Mouse (Mus musculus) stomach, embryonic 16.5 days (tissue): ENCODE measurements around the gene Pou6f2. TPM values are rescaled to one million over a fixed set of nuclear protein-coding genes. Genes with fewer than 3 reads are reported as not detected.

ENCODE experiments used
- ATAC-seq: fragments of 200-750 bp; cut with Nextera tagmentation; 2 replicates; pipeline ENCODE4 v1.8.0; 2017; ENCODE audit warnings: moderate number of reproducible peaks, moderate TSS enrichment; ENCODE audit not compliant: insufficient read depth, low FRiP score
- H3K27ac ChIP-seq: fragments of 300-500 bp; sonication (generic); 2 replicates; pipeline ENCODE4 v1.5.1; 2014; ENCODE audit warnings: low read length
- H3K27me3 ChIP-seq: fragments of 300-500 bp; sonication (generic); 2 replicates; pipeline ENCODE4 v1.6.1; 2014; ENCODE audit warnings: low read length, control low read depth, mixed read lengths; ENCODE audit not compliant: control insufficient read depth, insufficient read depth
- H3K36me3 ChIP-seq: fragments of 300-500 bp; sonication (generic); 2 replicates; pipeline ENCODE4 v1.6.1; 2014; ENCODE audit warnings: low read length; ENCODE audit not compliant: control insufficient read depth, insufficient read depth
- H3K4me1 ChIP-seq: fragments of 300-500 bp; sonication (generic); 2 replicates; pipeline ENCODE4 v1.6.1; 2014; ENCODE audit warnings: low read length, control low read depth, mixed read lengths; ENCODE audit not compliant: control insufficient read depth, insufficient read depth
- H3K4me2 ChIP-seq: fragments of 300-500 bp; sonication (generic); 2 replicates; pipeline ENCODE4 v1.6.1; 2014; ENCODE audit warnings: low read depth, low read length, mixed read lengths
- H3K4me3 ChIP-seq: fragments of 300-500 bp; sonication (generic); replicated peaks from 2 replicates; pipeline ENCODE4 v1.5.1; 2014; ENCODE audit warnings: mild to moderate bottlenecking, low read length
- H3K9ac ChIP-seq: fragments of 300-500 bp; sonication (generic); 2 replicates; pipeline ENCODE4 v1.6.1; 2014; ENCODE audit warnings: low read length
- H3K9me3 ChIP-seq: fragments of 300-500 bp; sonication (generic); replicated peaks from 2 replicates; pipeline ENCODE4 v1.6.1; 2016; ENCODE audit warnings: low read length, control low read depth; ENCODE audit not compliant: control insufficient read depth
- WGBS: fragments of 180-500 bp; shearing (Covaris S2); extraction: QIAGEN DNeasy Blood & Tissue Kit; methylation state at CpG from one replicate; pipeline ENCODE4 v1.1.7; 2014; 5-methylcytosine and 5-hydroxymethylcytosine counted together
- polyA plus RNA-seq: library from polyadenylated mRNA; unstranded; fragments of >200 nt; fragmentation: Nextera tagmentation; extraction: Ambion mirVana; gene quantifications from 2 replicates; pipeline ENCODE4 v1.2.1, GENCODE M21; 2015

The Pou6f2 gene
- polyA plus RNA-seq, 1 experiment from 2014 or later = 0.25 TPM

- Histone ChIP-seq H3K4me2 (no peak overlapping the region), H3K4me1 (no peaks in the 10 kb centered on the region), H3K27ac (no peak overlapping the region), H3K4me3 (no peak overlapping the region), H3K9ac (no peak overlapping the region), H3K27me3 (no peaks in the 10 kb centered on the region), H3K36me3 (no peaks in the 10 kb centered on the region), H3K9me3 (no peaks in the 10 kb centered on the region)
- 76% methylated on average over 5 of the region's 5 CpGs for WGBS
- ATAC-seq = no peak
These were observed 115.0 kb downstream of the Pou6f2 start for GRCm38 (mm10) chr13:18282361-18282982.

GRCm38 (mm10) chr13:18281084-18281483, 116.4 kb downstream of the Pou6f2 start:
- H3K27ac ChIP-seq = no peak overlapping the region
- 50% methylated on average over 3 of the region's 3 CpGs for WGBS
- H3K36me3 ChIP-seq = no peaks in the 10 kb centered on the region
- no peak overlapping the region for H3K4me3 ChIP-seq
- no peak overlapping the region for H3K9ac ChIP-seq
- no peak for ATAC-seq
- no peaks in the 10 kb centered on the region for H3K9me3 ChIP-seq
- H3K4me2 ChIP-seq = no peak overlapping the region
- no peaks in the 10 kb centered on the region for H3K27me3 ChIP-seq
- no peaks in the 10 kb centered on the region for H3K4me1 ChIP-seq

- H3K27ac ChIP-seq = no peak overlapping the region
- H3K9me3 ChIP-seq = no peaks in the 10 kb centered on the region
- 96% methylated on average over 3 of the region's 3 CpGs for WGBS
- H3K9ac ChIP-seq = no peak overlapping the region
- H3K4me1 ChIP-seq = no peaks in the 10 kb centered on the region
- no peak for ATAC-seq
- H3K4me3 ChIP-seq = no peak overlapping the region
- no peaks in the 10 kb centered on the region for H3K36me3 ChIP-seq
- H3K4me2 ChIP-seq = no peak overlapping the region
- H3K27me3 ChIP-seq = no peaks in the 10 kb centered on the region
These were observed 144.4 kb downstream of the Pou6f2 start for GRCm38 (mm10) chr13:18253131-18253530.

GRCm38 (mm10) chr13:18218566-18219234, 178.8 kb downstream of the Pou6f2 start:
- Histone ChIP-seq H3K4me2 (peak overlapping the region; percentile 34; the same call in 1 of the 2 replicates), H3K36me3 (no peaks in the 10 kb centered on the region), H3K9ac (no peak overlapping the region), H3K4me1 (no peaks in the 10 kb centered on the region), H3K27me3 (no peaks in the 10 kb centered on the region), H3K9me3 (no peaks in the 10 kb centered on the region), H3K27ac (no peak overlapping the region), H3K4me3 (no peak overlapping the region)
- peak; percentile 60; the same call in 1 of the 2 replicates for ATAC-seq
- 7% methylated on average over 22 of the region's 22 CpGs for WGBS

GRCm38 (mm10) chr13:18211242-18211641, 186.2 kb downstream of the Pou6f2 start:
- Histone ChIP-seq H3K27me3 (no peaks in the 10 kb centered on the region), H3K4me1 (no peaks in the 10 kb centered on the region), H3K9ac (no peak overlapping the region), H3K36me3 (no peaks in the 10 kb centered on the region), H3K4me2 (no peak overlapping the region), H3K27ac (no peak overlapping the region), H3K4me3 (no peak overlapping the region), H3K9me3 (no peaks in the 10 kb centered on the region)
- no peak for ATAC-seq
- 91% methylated on average over 14 of the region's 14 CpGs for WGBS

- H3K27ac ChIP-seq = no peak overlapping the region
- H3K9me3 ChIP-seq = no peaks in the 10 kb centered on the region
- no peak overlapping the region for H3K4me3 ChIP-seq
- H3K9ac ChIP-seq = no peak overlapping the region
- no peaks in the 10 kb centered on the region for H3K36me3 ChIP-seq
- no peak overlapping the region for H3K4me2 ChIP-seq
- H3K4me1 ChIP-seq = no peaks in the 10 kb centered on the region
- no peak for ATAC-seq
- no peaks in the 10 kb centered on the region for H3K27me3 ChIP-seq
- 48% methylated on average over 8 of the region's 8 CpGs for WGBS
These were observed 192.8 kb downstream of the Pou6f2 start for GRCm38 (mm10) chr13:18204476-18205250.

- ATAC-seq = no peak
- H3K4me2 ChIP-seq = no peak overlapping the region
- no peak overlapping the region for H3K27ac ChIP-seq
- no peaks in the 10 kb centered on the region for H3K27me3 ChIP-seq
- no peaks in the 10 kb centered on the region for H3K36me3 ChIP-seq
- no peaks in the 10 kb centered on the region for H3K9me3 ChIP-seq
- no peaks in the 10 kb centered on the region for H3K4me1 ChIP-seq
- H3K4me3 ChIP-seq = no peak overlapping the region
- 53% methylated on average over 3 of the region's 3 CpGs for WGBS
- H3K9ac ChIP-seq = no peak overlapping the region
These were observed 223.5 kb downstream of the Pou6f2 start for GRCm38 (mm10) chr13:18174003-18174402.

GRCm38 (mm10) chr13:18173021-18173420, 224.5 kb downstream of the Pou6f2 start:
- no peak for ATAC-seq
- H3K4me3 ChIP-seq = no peak overlapping the region
- H3K36me3 ChIP-seq = no peaks in the 10 kb centered on the region
- no peaks in the 10 kb centered on the region for H3K27me3 ChIP-seq
- no peak overlapping the region for H3K27ac ChIP-seq
- H3K9me3 ChIP-seq = no peaks in the 10 kb centered on the region
- no peak overlapping the region for H3K4me2 ChIP-seq
- no peaks in the 10 kb centered on the region for H3K4me1 ChIP-seq
- 34% methylated on average over 3 of the region's 3 CpGs for WGBS
- no peak overlapping the region for H3K9ac ChIP-seq

GRCm38 (mm10) chr13:18172334-18172733, 225.2 kb downstream of the Pou6f2 start:
- no peak overlapping the region for H3K4me2 ChIP-seq
- H3K9ac ChIP-seq = no peak overlapping the region
- ATAC-seq = no peak
- H3K9me3 ChIP-seq = no peaks in the 10 kb centered on the region
- 33% methylated on average over 9 of the region's 9 CpGs for WGBS
- H3K4me3 ChIP-seq = no peak overlapping the region
- H3K27ac ChIP-seq = no peak overlapping the region
- no peaks in the 10 kb centered on the region for H3K36me3 ChIP-seq
- H3K27me3 ChIP-seq = no peaks in the 10 kb centered on the region
- no peaks in the 10 kb centered on the region for H3K4me1 ChIP-seq
